Mouse (Mus musculus): Measurements from ENCODE around the gene Ralb. TPM values are rescaled to one million over a fixed set of nuclear protein-coding genes. Genes with fewer than 3 reads are reported as not detected.

Gene Ralb
- total RNA-seq, 2 experiments from 2014 or later = 42.5 to 43.0 TPM

Other genes with a start within 250 kb of the Ralb start
- gene Inhbb, start 82.5 kb downstream of the Ralb start, total RNA-seq (2021) = 10 to 100 TPM; 10.6 to 11.7 TPM
- gene Tmem185b, start 21.4 kb upstream of the Ralb start, total RNA-seq (2021) = 10 to 100 TPM; 14.1 to 15.3 TPM
- gene Epb41l5, start 144.2 kb upstream of the Ralb start, total RNA-seq (2021) = 10 to 100 TPM; 10.5 to 11.5 TPM